Mouse (Mus musculus) midbrain, embryonic 11.5 days (tissue): ENCODE measurements around the gene Pcgf2. TPM values are rescaled to one million over a fixed set of nuclear protein-coding genes. Genes with fewer than 3 reads are reported as not detected.

Source experiments
- ATAC-seq: fragments of 200-750 bp; cut with Nextera tagmentation; 2 replicates; pipeline ENCODE4 v1.8.0; 2017; ENCODE audit warnings: moderate TSS enrichment, moderate library complexity; ENCODE audit not compliant: low FRiP score
- DNase-seq: peaks from one replicate; pipeline ENCODE4 v3.0.0; 2015; ENCODE audit warnings: low spot score; ENCODE audit errors: missing footprints
- H3K27ac ChIP-seq: fragments of 300-500 bp; sonication (generic); 2 replicates; pipeline ENCODE4 v1.5.1; 2014; ENCODE audit warnings: low read depth, low read length
- H3K27me3 ChIP-seq: fragments of 300-500 bp; sonication (generic); 2 replicates; pipeline ENCODE4 v1.6.1; 2014; ENCODE audit warnings: mild to moderate bottlenecking, low read length, moderate library complexity, mixed read lengths; ENCODE audit not compliant: control insufficient read depth, insufficient read depth
- H3K36me3 ChIP-seq: fragments of 300-500 bp; sonication (generic); 2 replicates; pipeline ENCODE4 v1.6.1; 2014; ENCODE audit warnings: mild to moderate bottlenecking, low read length, moderate library complexity, mixed read lengths; ENCODE audit not compliant: control insufficient read depth, insufficient read depth
- H3K4me1 ChIP-seq: fragments of 300-500 bp; sonication (generic); 2 replicates; pipeline ENCODE4 v1.6.1; 2014; ENCODE audit warnings: low read length; ENCODE audit not compliant: control insufficient read depth, insufficient read depth
- H3K4me2 ChIP-seq: fragments of 300-500 bp; sonication (generic); 2 replicates; pipeline ENCODE4 v1.6.1; 2014; ENCODE audit warnings: mild to moderate bottlenecking, moderate library complexity
- H3K4me3 ChIP-seq: fragments of 300-500 bp; sonication (generic); 2 replicates; pipeline ENCODE4 v1.5.1; 2014; ENCODE audit warnings: low read depth, low read length
- H3K9ac ChIP-seq: fragments of 300-500 bp; sonication (generic); 2 replicates; pipeline ENCODE4 v1.6.1; 2014; ENCODE audit warnings: low read length
- H3K9me3 ChIP-seq: fragments of 300-500 bp; sonication (generic); 2 replicates; pipeline ENCODE4 v1.6.1; 2016; ENCODE audit warnings: low read length; ENCODE audit not compliant: control insufficient read depth
- WGBS: fragments of 180-500 bp; shearing (Covaris S2); extraction: QIAGEN DNeasy Blood & Tissue Kit; methylation state at CpG from one replicate; pipeline ENCODE4 v1.1.7; 2014; 5-methylcytosine and 5-hydroxymethylcytosine counted together
- polyA plus RNA-seq: library from polyadenylated mRNA; unstranded; fragments of >200 nt; fragmentation: Nextera tagmentation; extraction: Ambion mirVana; gene quantifications from 2 replicates; pipeline ENCODE4 v1.2.1, GENCODE M21; 2014

Pcgf2 gene
- polyA plus RNA-seq, 1 experiment from 2014 or later: 16.1 TPM

DNA sequence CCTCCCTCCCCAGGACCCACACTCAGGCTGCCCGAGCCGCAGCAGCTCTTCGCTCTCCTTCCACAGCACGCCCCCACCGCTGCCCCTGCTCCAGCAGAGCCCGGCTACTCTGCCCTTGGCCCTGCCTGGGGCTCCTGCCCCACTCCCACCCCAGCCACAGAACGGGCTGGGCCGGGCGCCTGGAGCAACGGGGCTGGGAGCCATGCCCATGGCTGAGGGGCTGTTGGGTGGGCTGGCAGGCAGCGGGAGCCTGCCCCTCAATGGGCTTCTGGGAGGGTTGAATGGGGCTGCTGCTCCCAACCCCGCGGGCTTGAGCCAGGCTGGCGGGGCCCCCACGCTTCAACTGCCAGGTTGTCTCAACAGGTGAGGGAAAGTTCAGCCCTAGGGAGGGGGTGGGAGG, 22.0 kb downstream of the Pcgf2 start:
- Histone ChIP-seq H3K36me3 (peaks cover 20% of the 10 kb centered on the region), H3K4me2 (no peak overlapping the region), H3K9ac (peak overlapping the region; percentile 30; the same call in 1 of the 2 replicates), H3K4me3 (no peak overlapping the region), H3K27ac (no peak overlapping the region), H3K4me1 (peaks cover 24% of the 10 kb centered on the region), H3K9me3 (no peaks in the 10 kb centered on the region), H3K27me3 (no peaks in the 10 kb centered on the region)
- no peak; the same call in 1 of the 2 replicates for ATAC-seq
- no peak for DNase-seq
- WGBS: 62% methylated on average over 15 of the region's 15 CpGs

DNA sequence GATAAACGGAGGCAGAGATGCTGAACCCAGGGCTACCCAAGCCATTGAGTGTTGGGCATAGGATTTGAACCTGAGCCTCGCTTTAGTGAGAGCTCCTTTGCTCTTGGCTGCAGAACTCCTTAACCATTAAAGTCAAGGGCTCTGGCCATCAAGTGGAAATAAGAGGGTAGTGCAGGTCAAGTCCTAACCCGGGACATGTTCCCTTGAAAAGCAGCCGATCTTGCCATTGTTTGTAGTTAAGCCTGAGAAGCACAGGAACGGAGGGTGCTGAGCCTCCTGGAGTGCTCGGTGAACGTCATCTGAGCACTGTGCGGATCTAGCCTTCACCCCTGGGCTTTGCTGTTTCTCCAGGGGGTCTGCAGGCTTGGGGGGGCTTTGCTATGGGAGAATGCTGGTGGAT, 22.5 kb downstream of the Pcgf2 start:
- Histone ChIP-seq H3K9ac (peak overlapping the region; percentile 30; the same call in 1 of the 2 replicates), H3K27ac (0 out of 2 replicates have a peak overlapping the region, but pooled peaks have one; percentile 36), H3K4me2 (no peak overlapping the region), H3K4me1 (peaks cover 24% of the 10 kb centered on the region), H3K27me3 (no peaks in the 10 kb centered on the region), H3K9me3 (no peaks in the 10 kb centered on the region), H3K4me3 (no peak overlapping the region), H3K36me3 (peaks cover 23% of the 10 kb centered on the region)
- ATAC-seq (peak; percentile 55; the same call in 1 of the 2 replicates), DNase-seq (no peak)
- WGBS: 28% methylated on average over 8 of the region's 8 CpGs

DNA sequence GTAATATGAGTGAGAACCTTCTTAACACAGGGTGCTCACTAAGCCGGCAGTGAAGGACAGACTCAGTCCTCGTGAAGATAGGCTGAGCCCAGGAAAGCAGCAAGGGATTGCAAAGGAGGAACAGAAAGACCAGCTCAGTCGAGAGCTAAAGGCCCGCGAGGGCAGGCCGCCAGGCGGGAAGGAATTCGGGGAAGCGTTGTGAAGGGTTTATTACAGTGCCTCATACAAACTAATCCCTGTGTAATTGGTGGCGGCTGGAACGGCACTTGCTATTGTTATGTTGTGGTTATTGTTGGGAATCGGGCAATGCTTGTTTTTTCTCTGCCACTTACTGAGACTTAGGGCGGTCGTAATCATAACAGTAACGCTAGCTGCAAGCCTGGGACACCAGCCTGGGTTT, 22.9 kb downstream of the Pcgf2 start:
- H3K27ac ChIP-seq: 0 out of 2 replicates have a peak overlapping the region, but pooled peaks have one; percentile 36

DNA sequence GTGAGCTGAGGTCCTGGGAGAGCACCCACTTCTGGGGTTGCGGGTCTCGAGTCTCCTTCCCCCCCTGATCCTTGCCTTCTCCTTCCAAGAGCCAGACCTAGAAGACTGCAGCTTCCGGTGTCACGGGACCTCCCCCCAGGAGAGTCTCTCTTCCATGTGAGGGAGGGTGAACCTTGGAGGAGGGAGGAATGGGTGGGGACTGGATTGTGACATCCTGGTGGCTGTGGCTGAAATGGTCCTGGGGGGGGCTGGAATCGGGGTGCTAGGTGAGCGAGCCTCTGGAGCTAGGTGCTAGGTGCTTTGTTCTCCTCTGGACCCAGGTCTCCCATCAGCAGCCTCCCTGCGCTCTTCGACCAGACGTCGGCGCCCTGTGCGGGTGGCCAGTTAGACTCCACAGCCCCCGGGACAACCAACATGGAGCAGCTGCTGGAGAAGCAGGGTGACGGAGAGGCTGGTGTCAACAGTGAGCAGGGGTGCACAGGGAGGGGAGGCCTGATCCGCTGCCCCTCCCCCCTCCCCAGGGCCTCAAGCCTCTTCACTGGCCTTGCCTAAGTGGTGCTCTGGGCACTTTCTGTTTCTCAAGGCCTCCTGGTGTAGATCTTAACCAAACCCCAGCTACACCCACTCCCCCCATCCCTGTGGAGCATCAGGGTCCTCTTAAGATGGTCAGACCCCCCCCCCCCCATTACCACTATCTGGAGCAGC, 24.1 kb downstream of the Pcgf2 start:
- 82% methylated on average over 14 of the region's 15 CpGs for WGBS
- Histone ChIP-seq H3K27me3 (no peaks in the 10 kb centered on the region), H3K4me3 (no peak overlapping the region), H3K9ac (no peak overlapping the region), H3K9me3 (no peaks in the 10 kb centered on the region), H3K4me2 (no peak overlapping the region), H3K27ac (no peak overlapping the region), H3K36me3 (peaks cover 23% of the 10 kb centered on the region), H3K4me1 (peaks cover 24% of the 10 kb centered on the region)
- ATAC-seq (peak; percentile 7; the same call in 1 of the 2 replicates), DNase-seq (no peak)

More for the DNA sequence above, 22.9 kb downstream of the Pcgf2 start:
- no peak for DNase-seq
- ATAC-seq: no peak
- peak overlapping the region; percentile 4 for H3K9ac ChIP-seq
- no peak overlapping the region for H3K4me2 ChIP-seq
- peaks cover 23% of the 10 kb centered on the region for H3K36me3 ChIP-seq
- no peak overlapping the region for H3K4me3 ChIP-seq
- H3K9me3 ChIP-seq: no peaks in the 10 kb centered on the region
- H3K27me3 ChIP-seq: no peaks in the 10 kb centered on the region
- peaks cover 24% of the 10 kb centered on the region for H3K4me1 ChIP-seq
- WGBS: 36% methylated on average over 15 of the region's 15 CpGs

DNA sequence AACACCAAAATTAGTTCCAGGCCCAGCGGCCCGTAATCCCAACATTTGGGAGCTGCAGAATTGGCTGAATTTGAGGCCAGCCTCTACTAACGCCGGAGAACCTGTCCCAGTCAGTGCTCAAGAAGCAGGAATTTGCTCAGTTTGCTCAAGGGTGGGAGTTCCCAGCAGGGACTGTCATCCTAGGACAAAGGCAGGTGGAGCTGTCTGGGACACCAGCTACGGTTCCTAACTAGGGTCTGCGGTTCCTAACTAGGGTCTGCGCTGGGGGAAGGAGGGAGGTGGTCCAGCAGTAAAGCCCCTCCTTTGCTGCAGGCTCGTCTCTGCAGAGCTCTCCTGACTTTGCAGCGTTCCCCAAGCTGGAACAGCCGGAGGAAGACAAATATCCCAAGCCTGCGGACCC, 27.1 kb downstream of the Pcgf2 start:
- peaks cover 18% of the 10 kb centered on the region for H3K36me3 ChIP-seq
- 83% methylated on average over 11 of the region's 11 CpGs for WGBS

DNA sequence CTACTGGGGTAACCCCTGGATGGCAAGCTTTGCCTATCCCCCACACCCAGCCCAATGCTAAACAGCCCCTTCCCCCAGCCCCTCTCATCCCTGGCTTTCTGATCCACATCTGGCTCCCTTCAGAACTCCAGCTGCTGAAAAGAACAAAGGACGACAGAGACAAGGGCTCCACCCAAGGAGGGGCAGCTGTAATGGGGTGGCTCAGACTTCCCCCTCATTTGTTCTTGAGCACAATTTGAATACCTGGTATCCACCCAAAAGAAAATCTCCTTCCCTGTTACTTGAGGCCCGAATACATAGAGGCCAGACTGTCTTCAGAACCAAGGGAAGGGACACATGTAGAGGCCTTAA, 29.1 kb downstream of the Pcgf2 start:
- DNase-seq (no peak), ATAC-seq (no peak)
- Histone ChIP-seq H3K27ac (no peak overlapping the region), H3K27me3 (no peaks in the 10 kb centered on the region), H3K9ac (no peak overlapping the region), H3K36me3 (peaks cover 25% of the 10 kb centered on the region), H3K9me3 (no peaks in the 10 kb centered on the region), H3K4me3 (no peak overlapping the region), H3K4me2 (no peak overlapping the region), H3K4me1 (peaks cover 12% of the 10 kb centered on the region)
- WGBS: 30% methylated on average over 2 of the region's 2 CpGs

More for the DNA sequence above, 27.1 kb downstream of the Pcgf2 start:
- DNase-seq (no peak), ATAC-seq (no peak)
- no peaks in the 10 kb centered on the region for H3K9me3 ChIP-seq
- H3K4me2 ChIP-seq: no peak overlapping the region
- no peaks in the 10 kb centered on the region for H3K27me3 ChIP-seq
- no peak overlapping the region for H3K9ac ChIP-seq
- peaks cover 29% of the 10 kb centered on the region for H3K4me1 ChIP-seq
- H3K27ac ChIP-seq: no peak overlapping the region
- no peak overlapping the region for H3K4me3 ChIP-seq

DNA sequence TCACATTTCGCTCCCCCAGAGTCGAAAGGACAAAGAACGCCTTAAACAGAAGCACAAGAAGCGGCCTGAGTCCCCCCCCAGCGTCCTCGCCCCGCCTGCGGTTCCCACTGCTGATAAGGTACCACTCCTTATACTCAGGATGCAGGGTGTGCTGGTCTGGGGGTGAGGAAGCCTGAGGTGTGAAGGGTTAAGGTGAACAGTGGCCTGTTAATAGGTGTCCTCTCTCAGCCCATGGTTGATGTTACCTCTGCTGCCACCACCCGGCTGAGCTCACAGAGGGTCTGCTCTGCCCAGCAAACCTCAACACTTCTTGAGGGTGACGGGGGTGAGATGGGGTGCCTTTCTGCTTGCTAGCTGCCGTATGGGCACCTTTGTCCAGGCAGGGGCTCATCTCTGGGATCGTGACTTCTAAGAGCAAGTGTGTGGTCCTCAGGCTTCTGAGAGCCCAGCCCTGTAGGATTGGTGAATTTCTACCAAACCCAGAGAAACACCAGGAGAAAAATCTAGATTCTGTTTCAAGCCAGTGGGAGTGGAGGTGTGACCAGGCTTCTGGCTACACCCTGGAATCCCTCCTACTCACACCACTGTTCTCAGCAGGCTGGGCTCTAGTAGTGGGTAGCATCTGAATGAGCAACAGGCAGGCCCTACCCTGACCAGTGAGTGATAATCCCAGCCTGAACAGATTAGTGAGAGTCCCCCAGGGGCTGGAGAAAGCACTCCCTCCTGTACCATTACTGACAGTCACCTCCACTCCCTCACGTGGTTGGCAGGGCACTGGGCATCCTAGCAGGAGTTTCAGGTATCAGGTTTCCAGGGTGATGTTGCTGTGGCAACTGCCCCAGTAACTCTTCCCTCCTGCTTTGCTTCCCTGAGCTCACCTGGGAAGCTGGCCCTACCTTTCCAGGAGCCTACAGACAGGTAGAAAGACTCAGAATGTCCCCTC, 29.8 kb downstream of the Pcgf2 start:
- Histone ChIP-seq H3K9ac (no peak overlapping the region), H3K4me1 (peaks cover 7% of the 10 kb centered on the region), H3K4me2 (no peak overlapping the region), H3K4me3 (no peak overlapping the region), H3K27me3 (no peaks in the 10 kb centered on the region), H3K27ac (no peak overlapping the region), H3K36me3 (peaks cover 28% of the 10 kb centered on the region), H3K9me3 (no peaks in the 10 kb centered on the region)
- WGBS: 61% methylated on average over 13 of the region's 13 CpGs
- ATAC-seq: no peak
- no peak for DNase-seq

DNA sequence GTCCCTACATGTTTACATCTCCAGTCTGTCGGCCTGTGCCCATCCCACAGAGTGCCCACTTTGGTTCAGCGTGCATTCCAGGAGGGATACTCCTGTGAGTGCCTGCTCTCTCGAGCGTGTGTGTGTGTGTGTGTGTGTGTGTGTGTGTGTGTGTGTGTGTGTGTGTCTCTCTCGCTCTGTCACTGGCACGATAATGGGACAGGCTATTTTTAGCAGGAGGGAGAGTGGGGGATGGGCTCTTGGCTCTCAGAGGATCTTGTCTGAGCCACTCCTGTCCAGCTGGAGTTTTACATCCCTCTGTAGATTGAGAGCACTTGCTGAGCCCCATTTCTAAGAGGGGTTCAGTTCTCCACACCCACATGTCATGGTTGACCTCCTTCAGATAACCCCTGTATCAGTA, 30.5 kb downstream of the Pcgf2 start:
- no peak overlapping the region for H3K4me3 ChIP-seq
- H3K4me1 ChIP-seq: peaks cover 11% of the 10 kb centered on the region
- DNase-seq (no peak), ATAC-seq (no peak)
- H3K27me3 ChIP-seq: no peaks in the 10 kb centered on the region
- H3K27ac ChIP-seq: no peak overlapping the region
- WGBS: 35% methylated on average over 6 of the region's 6 CpGs
- no peak overlapping the region for H3K4me2 ChIP-seq
- H3K36me3 ChIP-seq: peaks cover 28% of the 10 kb centered on the region
- no peak overlapping the region for H3K9ac ChIP-seq
- no peaks in the 10 kb centered on the region for H3K9me3 ChIP-seq

DNA sequence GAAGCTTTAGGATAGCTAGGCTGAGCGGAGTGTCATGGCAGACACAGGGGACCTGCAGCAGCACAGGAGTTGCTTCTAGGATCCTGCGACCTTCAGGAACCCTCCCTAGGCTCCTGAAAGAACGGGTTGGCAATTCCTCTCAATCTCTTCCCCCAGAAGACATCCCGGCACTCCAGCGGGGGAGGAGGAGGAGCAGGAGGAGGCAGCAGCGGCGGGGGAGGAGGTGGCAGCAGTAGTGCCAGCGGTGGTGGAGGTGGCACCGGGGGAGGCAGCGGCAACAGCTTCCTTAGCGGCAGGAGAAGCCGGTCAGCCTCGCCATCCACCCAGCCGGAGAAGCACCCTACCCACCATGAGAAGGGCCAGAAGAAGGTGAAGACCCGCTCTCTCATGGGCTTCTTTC, 31.0 kb downstream of the Pcgf2 start:
- Histone ChIP-seq H3K4me3 (no peak overlapping the region), H3K4me1 (peaks cover 17% of the 10 kb centered on the region), H3K9ac (peak overlapping the region; percentile 16; the same call in 1 of the 2 replicates), H3K36me3 (peaks cover 28% of the 10 kb centered on the region), H3K27ac (no peak overlapping the region), H3K4me2 (no peak overlapping the region), H3K27me3 (no peaks in the 10 kb centered on the region), H3K9me3 (no peaks in the 10 kb centered on the region)
- DNase-seq: no peak
- no peak for ATAC-seq
- WGBS: 51% methylated on average over 15 of the region's 15 CpGs
